Mouse (Mus musculus) heart, embryonic 12.5 days (tissue): ENCODE results near the gene Kcnd2. TPM values are rescaled to one million over a fixed set of nuclear protein-coding genes. Genes with fewer than 3 reads are reported as not detected.

ENCODE experiments used
- ATAC-seq: fragments of 200-750 bp; cut with Nextera tagmentation; 2 replicates; pipeline ENCODE4 v1.8.0; 2017; ENCODE audit warnings: moderate TSS enrichment, moderate library complexity; ENCODE audit not compliant: insufficient number of reproducible peaks, low FRiP score
- H3K27ac ChIP-seq: fragments of 300-500 bp; sonication (generic); 2 replicates; pipeline ENCODE4 v1.5.1; 2016; ENCODE audit warnings: mild to moderate bottlenecking, moderate library complexity; ENCODE audit not compliant: poor library complexity, severe bottlenecking
- H3K27me3 ChIP-seq: fragments of 300-500 bp; sonication (generic); replicated peaks from 2 replicates; pipeline ENCODE4 v1.6.1; 2016; ENCODE audit warnings: mild to moderate bottlenecking, moderate library complexity
- H3K36me3 ChIP-seq: fragments of 300-500 bp; sonication (generic); 2 replicates; pipeline ENCODE4 v1.6.1; 2016; ENCODE audit warnings: mild to moderate bottlenecking, moderate library complexity
- H3K4me1 ChIP-seq: fragments of 300-500 bp; sonication (generic); replicated peaks from 2 replicates; pipeline ENCODE4 v1.6.1; 2016; ENCODE audit warnings: mild to moderate bottlenecking
- H3K4me2 ChIP-seq: fragments of 300-500 bp; sonication (generic); 2 replicates; pipeline ENCODE4 v1.6.1; 2016; ENCODE audit warnings: mild to moderate bottlenecking, moderate library complexity
- H3K4me3 ChIP-seq: fragments of 300-500 bp; sonication (generic); 2 replicates; pipeline ENCODE4 v1.5.1; 2016; ENCODE audit warnings: mild to moderate bottlenecking
- H3K9ac ChIP-seq: fragments of 300-500 bp; sonication (generic); 2 replicates; pipeline ENCODE4 v1.6.1; 2016; ENCODE audit warnings: mild to moderate bottlenecking, moderate library complexity
- H3K9me3 ChIP-seq: fragments of 300-500 bp; sonication (generic); replicated peaks from 2 replicates; pipeline ENCODE4 v1.6.1; 2016; ENCODE audit warnings: mild to moderate bottlenecking, moderate library complexity
- WGBS: fragments of 180-500 bp; shearing (Covaris S2); methylation state at CpG from one replicate; pipeline ENCODE4 v1.1.7; 2016; 5-methylcytosine and 5-hydroxymethylcytosine counted together
- polyA plus RNA-seq: library from polyadenylated mRNA; unstranded; fragments of >200 nt; fragmentation: Nextera tagmentation; extraction: Ambion mirVana; gene quantifications from 2 replicates; pipeline ENCODE4 v1.2.1, GENCODE M21; 2016

Gene Kcnd2
- 2.2 TPM in 2 replicates for polyA plus RNA-seq

GRCm38 (mm10) chr6:21215491-21216191, at the start of gene Kcnd2:
Kcnd2 (plus strand) TSS chr6:21215503.
- ATAC-seq: peak; percentile 22; the same call in 1 of the 2 replicates
- H3K36me3 ChIP-seq: no peaks in the 10 kb centered on the region
- peak within 1 kb of the TSS; percentile 74 for H3K4me3 ChIP-seq
- no peaks in the 10 kb centered on the region for H3K9me3 ChIP-seq
- WGBS: 10% methylated on average over 34 of the region's 34 CpGs
- H3K4me1 ChIP-seq: no peaks in the 10 kb centered on the region
- peaks cover 14% of the 10 kb centered on the region for H3K27me3 ChIP-seq
- H3K27ac ChIP-seq: no peak within 1 kb of the TSS
- H3K4me2 ChIP-seq: peak within 1 kb of the TSS; percentile 97
- H3K9ac ChIP-seq: peak within 1 kb of the TSS; percentile 72

DNA sequence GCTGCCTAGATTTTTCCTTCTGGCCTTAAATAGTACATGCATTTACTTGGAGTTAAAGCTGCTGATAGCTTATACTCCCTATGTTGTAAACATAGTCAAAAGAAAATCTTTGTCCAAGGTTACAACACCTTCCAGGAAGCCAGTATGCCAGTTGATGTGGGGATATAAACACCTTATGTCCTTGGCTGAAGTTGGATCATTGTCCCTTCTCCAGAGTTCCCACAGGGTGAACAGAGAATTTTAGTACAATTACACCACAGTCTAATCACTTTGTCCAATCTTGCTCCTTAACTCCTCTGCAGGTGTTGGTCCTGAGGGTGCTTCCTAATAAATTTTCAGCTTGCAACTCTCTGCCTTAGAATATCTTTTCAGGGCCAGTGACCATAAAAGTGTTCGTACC, 48.7 kb upstream of the Kcnd2 start:
- WGBS: 67% methylated on average over 1 of the region's 1 CpGs
- Histone ChIP-seq H3K36me3 (no peaks in the 10 kb centered on the region), H3K9me3 (no peaks in the 10 kb centered on the region), H3K4me3 (no peak overlapping the region), H3K4me1 (no peaks in the 10 kb centered on the region), H3K27me3 (no peaks in the 10 kb centered on the region), H3K27ac (no peak overlapping the region), H3K4me2 (no peak overlapping the region), H3K9ac (no peak overlapping the region)
- no peak for ATAC-seq

DNA sequence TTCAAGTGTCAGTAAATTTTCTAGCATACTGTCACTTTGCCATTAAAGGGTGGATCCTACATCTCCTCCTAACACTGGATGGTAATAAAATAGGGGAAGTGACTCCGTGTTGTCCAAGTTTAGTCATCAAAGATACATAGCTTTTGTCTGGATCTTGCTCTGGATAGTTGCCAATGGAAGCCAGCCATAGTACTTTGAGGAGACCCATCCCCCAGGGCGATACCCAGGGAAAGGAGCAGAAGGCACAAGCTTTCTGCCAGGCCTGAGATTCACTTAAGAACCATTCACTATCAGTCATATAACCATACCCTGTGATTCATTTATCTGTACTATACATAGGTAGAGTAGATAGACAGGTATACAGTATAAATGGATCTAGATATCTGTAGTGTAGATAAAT, 20.0 kb upstream of the Kcnd2 start:
- no peak for ATAC-seq
- WGBS: 56% methylated on average over 2 of the region's 2 CpGs
- no peak overlapping the region for H3K9ac ChIP-seq

GRCm38 (mm10) chr6:21213865-21214672, 1.2 kb upstream of the Kcnd2 start:
- ATAC-seq: peak; percentile 30
- Histone ChIP-seq H3K4me3 (peak overlapping the region; percentile 74), H3K9me3 (no peaks in the 10 kb centered on the region), H3K9ac (peak overlapping the region; percentile 72), H3K36me3 (no peaks in the 10 kb centered on the region), H3K27me3 (peaks cover 14% of the 10 kb centered on the region), H3K27ac (no peak overlapping the region), H3K4me1 (no peaks in the 10 kb centered on the region), H3K4me2 (peak overlapping the region; percentile 97)
- 1% methylated on average over 29 of the region's 29 CpGs for WGBS

More for the DNA sequence above, 20.0 kb upstream of the Kcnd2 start:
- H3K27me3 ChIP-seq: no peaks in the 10 kb centered on the region
- H3K4me3 ChIP-seq: no peak overlapping the region
- no peak overlapping the region for H3K27ac ChIP-seq
- H3K4me2 ChIP-seq: no peak overlapping the region
- no peaks in the 10 kb centered on the region for H3K4me1 ChIP-seq
- no peaks in the 10 kb centered on the region for H3K36me3 ChIP-seq
- H3K9me3 ChIP-seq: peaks cover 9% of the 10 kb centered on the region

DNA sequence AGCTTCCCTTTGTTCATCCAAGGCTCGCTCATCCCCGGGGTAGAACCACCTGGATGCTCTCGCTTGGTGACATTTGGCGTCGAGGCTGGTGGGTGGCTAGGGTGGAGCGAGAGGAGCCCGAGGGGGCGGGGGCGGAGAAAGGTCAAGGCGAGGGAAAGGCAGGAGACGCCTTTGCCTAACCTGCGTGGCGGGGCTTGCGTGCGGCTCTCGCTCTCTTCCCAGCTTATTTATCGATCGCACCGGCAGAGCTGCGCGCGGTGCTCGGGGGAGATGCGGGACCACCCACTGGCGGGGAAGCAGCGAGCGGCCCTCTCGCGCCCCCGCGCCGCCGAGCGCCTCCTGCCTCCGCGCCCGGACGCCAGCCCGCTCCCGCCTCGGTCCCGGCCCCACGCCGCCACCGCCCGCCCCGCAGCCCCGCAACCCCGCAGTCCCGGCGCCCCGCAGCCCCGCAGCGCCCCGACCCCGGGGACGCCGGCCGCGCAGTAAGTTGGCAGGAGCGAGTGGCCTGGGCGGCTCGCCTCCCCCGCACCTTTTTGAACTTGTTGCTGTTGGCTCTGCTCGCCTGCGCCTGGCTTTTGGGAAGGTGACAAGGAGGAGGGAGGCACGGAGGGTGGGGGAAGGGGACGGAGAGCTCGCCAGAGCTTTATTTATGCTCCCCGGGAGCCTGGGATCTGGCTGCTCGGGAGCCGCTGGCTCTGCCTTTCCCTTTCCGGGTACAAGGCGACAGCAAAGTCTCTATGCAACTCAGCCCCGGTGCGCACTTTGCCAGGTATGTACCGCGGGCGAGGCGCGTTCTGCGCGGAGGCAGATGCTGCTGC, 421 bp upstream of the Kcnd2 start:
- Histone ChIP-seq H3K9ac (peak overlapping the region; percentile 72), H3K27ac (no peak overlapping the region), H3K4me1 (no peaks in the 10 kb centered on the region), H3K27me3 (peaks cover 14% of the 10 kb centered on the region), H3K36me3 (no peaks in the 10 kb centered on the region), H3K4me3 (peak overlapping the region; percentile 74), H3K4me2 (peak overlapping the region; percentile 97), H3K9me3 (no peaks in the 10 kb centered on the region)
- WGBS: under 1% methylated on average over 72 of the region's 83 CpGs
- ATAC-seq: peak; percentile 66

DNA sequence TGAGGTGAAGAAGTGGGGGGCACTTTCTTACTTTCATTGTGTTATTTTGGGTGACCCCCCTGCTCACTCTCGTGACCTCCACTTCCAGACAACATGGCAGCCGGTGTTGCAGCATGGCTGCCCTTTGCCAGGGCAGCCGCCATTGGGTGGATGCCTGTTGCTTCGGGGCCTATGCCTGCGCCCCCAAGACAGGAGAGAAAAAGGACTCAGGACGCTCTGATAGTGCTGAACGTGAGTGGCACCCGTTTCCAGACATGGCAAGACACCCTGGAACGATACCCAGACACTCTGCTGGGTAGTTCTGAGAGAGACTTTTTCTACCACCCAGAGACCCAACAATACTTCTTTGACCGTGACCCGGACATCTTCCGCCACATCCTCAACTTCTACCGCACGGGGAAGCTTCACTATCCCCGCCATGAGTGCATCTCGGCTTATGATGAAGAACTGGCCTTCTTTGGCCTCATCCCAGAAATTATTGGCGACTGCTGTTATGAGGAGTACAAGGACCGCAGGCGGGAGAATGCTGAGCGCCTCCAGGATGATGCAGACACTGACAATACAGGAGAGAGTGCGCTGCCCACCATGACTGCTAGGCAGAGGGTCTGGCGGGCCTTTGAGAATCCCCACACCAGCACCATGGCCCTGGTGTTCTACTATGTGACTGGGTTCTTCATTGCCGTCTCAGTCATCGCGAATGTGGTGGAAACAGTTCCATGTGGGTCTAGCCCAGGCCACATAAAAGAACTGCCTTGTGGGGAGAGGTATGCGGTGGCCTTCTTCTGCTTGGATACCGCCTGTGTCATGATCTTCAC, 1.1 kb downstream of the Kcnd2 start:
- no peaks in the 10 kb centered on the region for H3K9me3 ChIP-seq
- no peaks in the 10 kb centered on the region for H3K36me3 ChIP-seq
- WGBS: 86% methylated on average over 27 of the region's 27 CpGs
- H3K27ac ChIP-seq: no peak overlapping the region
- no peak overlapping the region for H3K9ac ChIP-seq
- H3K4me2 ChIP-seq: peak overlapping the region; percentile 97; the same call in 1 of the 2 replicates
- H3K27me3 ChIP-seq: peaks cover 11% of the 10 kb centered on the region
- ATAC-seq: no peak
- H3K4me1 ChIP-seq: no peaks in the 10 kb centered on the region
- no peak overlapping the region for H3K4me3 ChIP-seq

DNA sequence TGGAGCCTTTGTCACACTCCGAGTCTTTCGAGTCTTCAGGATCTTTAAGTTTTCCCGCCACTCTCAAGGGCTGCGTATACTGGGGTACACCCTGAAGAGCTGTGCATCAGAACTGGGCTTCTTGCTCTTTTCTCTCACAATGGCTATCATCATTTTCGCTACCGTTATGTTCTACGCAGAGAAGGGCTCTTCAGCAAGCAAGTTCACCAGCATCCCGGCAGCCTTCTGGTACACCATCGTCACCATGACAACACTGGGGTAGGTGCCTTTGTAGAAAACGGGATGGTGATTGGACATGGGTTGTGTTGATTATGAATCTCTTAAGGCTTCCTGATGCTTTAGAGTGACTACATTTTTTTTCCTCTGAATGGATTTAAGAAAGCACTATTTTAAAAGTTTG, 1.9 kb downstream of the Kcnd2 start:
- ATAC-seq: no peak
- Histone ChIP-seq H3K4me3 (no peak overlapping the region), H3K27me3 (peaks cover 11% of the 10 kb centered on the region), H3K9me3 (no peaks in the 10 kb centered on the region), H3K4me1 (no peaks in the 10 kb centered on the region), H3K9ac (no peak overlapping the region), H3K36me3 (no peaks in the 10 kb centered on the region), H3K4me2 (no peak overlapping the region), H3K27ac (no peak overlapping the region)
- WGBS: 87% methylated on average over 10 of the region's 10 CpGs

DNA sequence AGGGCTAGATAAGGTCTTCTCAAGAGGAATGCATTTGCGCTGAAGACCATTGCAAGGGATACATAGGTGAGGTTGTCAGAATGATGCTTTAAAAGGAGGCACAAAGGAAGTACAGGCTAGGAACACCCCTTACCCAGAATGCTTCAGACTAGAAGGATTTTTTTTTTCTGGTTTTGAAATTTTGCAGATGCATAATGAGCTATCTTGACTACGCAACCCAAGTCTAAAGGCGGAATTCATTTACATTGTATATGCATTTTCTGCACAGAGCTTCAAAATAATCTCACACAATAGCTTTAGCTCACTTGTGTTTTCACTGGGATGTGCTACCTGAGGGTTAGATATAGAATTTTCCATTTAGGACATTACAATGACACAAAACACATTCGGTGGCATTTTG, 10.8 kb downstream of the Kcnd2 start:
- no peak for ATAC-seq
- no peak overlapping the region for H3K4me3 ChIP-seq
- H3K36me3 ChIP-seq: no peaks in the 10 kb centered on the region
- no peaks in the 10 kb centered on the region for H3K4me1 ChIP-seq
- 91% methylated on average over 4 of the region's 4 CpGs for WGBS
- H3K4me2 ChIP-seq: peak overlapping the region; percentile 44; the same call in 1 of the 2 replicates
- H3K27me3 ChIP-seq: no peaks in the 10 kb centered on the region
- H3K9ac ChIP-seq: no peak overlapping the region
- H3K27ac ChIP-seq: no peak overlapping the region
- no peaks in the 10 kb centered on the region for H3K9me3 ChIP-seq

DNA sequence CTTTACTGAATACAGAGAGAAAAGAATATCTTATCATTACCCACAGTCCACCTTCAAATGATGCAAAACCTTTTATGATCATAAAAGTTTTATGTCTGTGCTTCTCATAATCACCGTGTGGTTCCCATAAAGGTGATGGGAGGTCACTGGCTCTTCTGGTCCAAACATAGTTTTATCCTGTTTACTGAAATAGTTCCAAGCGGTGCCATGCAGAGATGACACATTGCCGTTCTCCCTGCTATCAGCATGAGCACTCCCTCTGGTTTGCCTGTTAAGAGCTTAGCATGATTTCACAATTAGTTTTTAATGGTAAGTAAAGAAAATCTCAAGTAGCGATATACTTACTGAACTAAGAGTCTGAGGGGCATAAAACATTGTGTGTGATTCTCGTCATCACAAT, 43.7 kb downstream of the Kcnd2 start:
- H3K27me3 ChIP-seq: no peaks in the 10 kb centered on the region
- H3K9me3 ChIP-seq: no peaks in the 10 kb centered on the region
- no peak overlapping the region for H3K4me3 ChIP-seq
- no peaks in the 10 kb centered on the region for H3K4me1 ChIP-seq
- H3K4me2 ChIP-seq: no peak overlapping the region
- no peak overlapping the region for H3K27ac ChIP-seq
- 65% methylated on average over 5 of the region's 5 CpGs for WGBS
- no peak overlapping the region for H3K9ac ChIP-seq
- no peaks in the 10 kb centered on the region for H3K36me3 ChIP-seq
- no peak for ATAC-seq

GRCm38 (mm10) chr6:21267897-21268296, 52.6 kb downstream of the Kcnd2 start:
- H3K4me1 ChIP-seq: 0 out of 2 replicates have a peak, but pooled peaks cover 3% of the 10 kb centered on the region
- H3K27me3 ChIP-seq: no peaks in the 10 kb centered on the region
- no peak overlapping the region for H3K9ac ChIP-seq
- H3K27ac ChIP-seq: no peak overlapping the region
- ATAC-seq: peak; percentile 36
- H3K36me3 ChIP-seq: no peaks in the 10 kb centered on the region
- WGBS: 27% methylated on average over 2 of the region's 2 CpGs
- H3K4me3 ChIP-seq: no peak overlapping the region
- no peaks in the 10 kb centered on the region for H3K9me3 ChIP-seq
- H3K4me2 ChIP-seq: no peak overlapping the region
